Mouse (Mus musculus) embryo, embryonic 10 days (tissue): ENCODE data around the gene Tnfrsf4.

Experiments used
- DNase-seq: peaks from one replicate; pipeline ENCODE4 v3.0.0-alpha.2; 2015; ENCODE audit warnings: low spot score

Gene Tnfrsf4

DNA sequence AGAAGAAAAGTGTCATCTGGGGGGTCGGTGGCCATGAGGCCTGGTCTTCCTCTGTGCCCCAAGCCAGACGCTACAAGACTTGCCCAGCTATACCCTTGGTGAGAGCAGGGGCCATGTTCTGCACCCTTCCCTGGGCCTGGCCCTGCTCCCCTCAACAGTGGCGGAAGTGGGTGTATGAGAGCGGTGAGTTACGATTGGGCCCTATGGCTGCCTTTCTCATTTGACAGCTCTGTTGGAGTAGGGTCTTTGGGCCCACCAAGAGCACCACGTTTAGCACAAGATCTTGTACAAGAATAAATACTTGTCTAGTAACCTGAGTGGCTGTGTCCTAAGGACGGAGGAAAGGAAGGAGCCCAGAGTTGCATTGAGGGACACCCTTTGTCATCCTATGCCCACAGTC lies 14.9 kb downstream of the Tnfrsf4 start:
- DNase-seq: no peak

DNA sequence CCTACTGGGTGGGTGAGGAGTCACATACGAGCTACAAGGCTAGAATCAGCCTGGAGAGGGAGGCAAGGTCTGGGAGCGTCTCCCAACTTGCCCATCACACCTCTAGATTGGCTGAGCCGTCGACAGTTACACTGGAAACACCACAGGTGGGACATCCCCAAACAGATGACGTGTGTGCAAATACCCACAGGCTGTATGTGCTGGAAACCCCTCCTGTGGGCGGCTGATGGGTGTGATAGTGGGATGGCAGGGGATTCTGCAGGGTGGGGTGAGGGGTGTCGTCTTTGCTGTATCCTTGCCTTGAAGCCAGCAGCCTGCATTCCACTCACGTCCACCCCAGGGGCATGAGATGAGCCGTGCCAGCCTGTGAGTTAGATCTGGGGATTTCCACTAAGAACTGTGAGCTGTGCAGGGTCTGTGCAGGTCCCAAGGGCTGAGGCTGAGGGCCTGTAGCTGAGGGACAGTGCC lies 17.0 kb downstream of the Tnfrsf4 start:
- DNase-seq: no peak

DNA sequence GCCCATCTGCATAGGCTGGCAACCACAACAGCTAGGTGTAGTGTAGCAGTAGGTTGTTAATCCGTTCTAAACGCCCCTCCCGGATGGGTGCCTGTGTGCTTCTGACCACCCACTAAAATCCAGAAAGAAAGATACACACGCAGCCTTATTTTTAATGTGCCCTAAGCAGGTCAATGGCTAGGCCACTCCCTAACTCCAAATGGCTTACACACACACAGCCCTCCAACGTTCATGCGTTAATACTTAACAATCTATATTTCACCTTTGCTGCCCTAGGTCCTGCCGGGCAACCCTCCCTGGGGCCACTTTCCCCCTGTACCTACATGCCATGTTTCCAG lies 17.6 kb downstream of the Tnfrsf4 start:
- no peak for DNase-seq

DNA sequence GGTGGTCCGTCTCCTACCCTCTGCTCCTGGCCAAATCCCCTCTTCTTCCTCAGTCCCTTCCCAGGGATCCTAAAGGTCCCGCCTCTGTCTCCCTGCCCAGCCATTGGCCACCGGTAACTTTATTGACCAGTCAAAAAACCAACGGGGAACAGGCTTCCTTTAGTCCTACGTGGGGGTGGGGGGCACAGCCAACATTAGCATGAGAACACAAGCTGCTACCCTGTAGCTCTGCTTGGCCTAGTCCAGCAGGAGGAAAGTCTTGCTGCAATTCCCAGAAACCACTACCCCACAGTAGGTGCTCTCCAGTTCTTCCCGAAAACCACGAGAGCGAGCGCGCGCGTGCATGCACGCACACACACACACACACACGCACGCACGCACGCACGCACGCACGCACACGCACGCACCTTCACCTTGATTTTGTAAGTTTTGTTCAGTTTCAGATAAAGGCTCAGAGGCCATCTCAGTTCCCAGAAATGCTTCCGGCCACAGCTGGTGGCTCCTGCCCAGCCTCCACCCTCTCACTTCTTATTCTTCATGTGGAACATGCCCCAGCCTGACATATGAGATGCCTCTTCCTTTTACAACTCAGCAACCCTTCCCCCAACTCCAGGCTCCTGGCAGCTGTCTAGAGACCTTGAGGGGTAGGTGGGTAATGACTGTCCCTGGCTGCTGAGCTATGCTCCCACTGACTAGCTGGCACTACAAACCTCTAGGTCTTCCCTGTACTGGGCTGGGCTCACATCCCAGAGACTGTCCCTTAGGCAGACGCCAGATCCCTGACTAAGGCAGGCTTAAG lies 18.1 kb downstream of the Tnfrsf4 start:
- DNase-seq: peak; percentile 86

DNA sequence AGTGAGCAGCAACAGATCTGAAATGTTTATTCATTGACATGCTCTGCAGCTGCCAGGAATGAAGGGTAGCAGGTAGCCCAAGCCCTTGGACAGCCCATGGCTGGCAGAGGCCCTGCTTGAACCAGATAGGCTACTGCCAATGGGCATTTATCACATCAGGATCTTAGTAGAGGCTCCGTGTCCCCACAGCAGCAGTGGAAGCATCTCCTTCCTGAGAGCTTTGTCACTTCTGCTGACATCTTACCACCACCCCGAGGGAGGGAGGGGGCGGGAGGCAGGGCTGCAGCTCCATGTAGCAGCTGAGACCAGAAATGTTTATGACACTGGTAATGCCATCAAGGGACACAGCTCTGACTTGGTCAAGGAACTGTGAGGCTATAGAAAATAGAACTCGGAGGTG lies 19.2 kb downstream of the Tnfrsf4 start:
- DNase-seq: no peak

GRCm38 (mm10) chr4:156033476-156034119 lies 20.0 kb downstream of the Tnfrsf4 start:
- DNase-seq: peak; percentile 76

- no peak for DNase-seq
Measured at GRCm38 (mm10) chr4:156034301-156034700, 20.7 kb downstream of the Tnfrsf4 start.

- DNase-seq: no peak
Measured at GRCm38 (mm10) chr4:156034901-156035300, 21.3 kb downstream of the Tnfrsf4 start.

- no peak for DNase-seq
Measured at GRCm38 (mm10) chr4:156044754-156045153, 31.1 kb downstream of the Tnfrsf4 start.

DNA sequence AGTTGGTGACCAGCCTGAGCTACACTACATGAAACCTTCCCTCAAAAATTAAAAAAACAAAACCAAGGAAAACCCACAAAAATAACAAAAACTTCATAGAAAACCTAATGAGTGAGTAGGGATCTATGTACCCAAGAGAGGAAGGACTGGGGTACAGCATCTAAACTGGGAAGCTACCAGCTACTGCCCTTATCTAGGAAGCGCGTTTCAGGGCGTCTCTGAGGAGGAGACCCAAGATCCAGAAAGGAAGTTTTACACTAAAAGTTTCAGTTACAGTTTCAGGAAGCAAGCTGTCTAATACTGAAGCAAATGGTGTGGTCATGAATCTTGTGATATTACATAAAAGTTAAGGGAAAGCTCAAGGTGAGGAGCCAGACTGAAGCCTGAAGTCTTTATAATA lies 36.1 kb downstream of the Tnfrsf4 start:
- DNase-seq: no peak

GRCm38 (mm10) chr4:156050391-156050980 lies 36.8 kb downstream of the Tnfrsf4 start:
- DNase-seq: no peak

DNA sequence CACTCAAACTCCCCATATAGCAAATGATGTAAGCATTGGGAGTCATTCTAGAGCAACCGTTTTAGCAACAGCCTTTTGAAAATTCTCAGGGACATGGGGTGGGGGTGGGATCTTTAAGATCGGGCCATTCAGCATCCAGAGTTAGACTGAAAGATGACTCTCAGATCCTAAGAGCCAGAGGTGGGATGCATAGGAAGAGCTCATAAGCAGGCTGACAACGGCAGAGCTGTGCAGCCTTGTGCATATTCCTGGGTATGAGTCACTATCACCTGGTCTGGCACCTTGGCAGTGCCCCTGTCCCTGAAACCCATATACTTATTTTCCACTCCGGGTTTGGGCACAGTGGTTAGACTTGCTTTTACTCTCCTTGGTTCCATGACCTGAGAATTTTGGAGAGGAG lies 39.5 kb downstream of the Tnfrsf4 start:
- DNase-seq: no peak

GRCm38 (mm10) chr4:156054130-156054529 lies 40.5 kb downstream of the Tnfrsf4 start:
- DNase-seq: no peak

DNA sequence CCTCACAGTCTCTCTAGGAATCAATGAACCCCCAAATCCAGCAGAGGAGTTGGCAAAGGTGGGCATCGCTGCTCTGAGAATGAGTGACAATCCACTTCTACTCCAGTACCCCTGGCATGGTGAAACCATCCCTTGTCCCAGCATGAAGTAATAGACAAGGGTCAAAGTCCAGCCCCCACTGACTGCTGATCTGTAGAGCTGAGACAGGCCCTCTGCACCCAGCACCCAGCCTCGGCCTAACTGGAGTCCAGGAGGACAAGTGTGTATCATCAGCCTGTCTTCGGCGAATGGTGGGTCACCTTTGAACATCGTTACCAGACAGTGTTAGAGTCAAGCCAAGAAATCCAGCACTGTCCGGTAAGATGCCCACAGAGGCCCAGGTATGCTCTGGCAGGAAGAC lies 41.0 kb downstream of the Tnfrsf4 start:
- DNase-seq: no peak

GRCm38 (mm10) chr4:156055173-156055572 lies 41.5 kb downstream of the Tnfrsf4 start:
- DNase-seq: no peak

- DNase-seq: no peak
Measured at GRCm38 (mm10) chr4:156057702-156058101, 44.1 kb downstream of the Tnfrsf4 start.

GRCm38 (mm10) chr4:156058826-156059225 lies 45.2 kb downstream of the Tnfrsf4 start:
- DNase-seq: no peak

DNA sequence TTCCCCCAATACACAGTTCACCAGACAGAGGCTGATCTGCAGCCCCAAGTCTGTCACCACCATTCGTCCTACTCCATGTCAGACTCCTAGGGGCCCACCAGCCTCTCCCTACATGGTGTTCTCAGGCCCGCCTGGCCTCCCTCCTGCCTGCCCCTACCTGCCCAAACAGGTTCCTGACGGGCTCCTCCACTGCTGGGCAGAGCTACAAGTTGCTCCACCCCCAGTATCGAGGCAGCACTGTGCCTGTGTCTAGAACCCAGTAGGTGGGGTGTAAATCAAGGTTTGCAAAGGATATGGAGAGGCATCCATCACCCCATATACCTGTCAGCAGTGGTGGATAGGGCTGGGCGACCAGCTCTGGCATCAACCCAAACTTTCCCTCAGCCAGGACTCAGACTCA lies 45.6 kb downstream of the Tnfrsf4 start, which contains the start of gene Ttll10:
TSS of gene Ttll10 (minus strand) at position 154 of the 400 bp plus-strand sequence.
- peak; percentile 18 for DNase-seq

- peak; percentile 52 for DNase-seq
Measured at GRCm38 (mm10) chr4:156059713-156060112, 46.1 kb downstream of the Tnfrsf4 start.

DNA sequence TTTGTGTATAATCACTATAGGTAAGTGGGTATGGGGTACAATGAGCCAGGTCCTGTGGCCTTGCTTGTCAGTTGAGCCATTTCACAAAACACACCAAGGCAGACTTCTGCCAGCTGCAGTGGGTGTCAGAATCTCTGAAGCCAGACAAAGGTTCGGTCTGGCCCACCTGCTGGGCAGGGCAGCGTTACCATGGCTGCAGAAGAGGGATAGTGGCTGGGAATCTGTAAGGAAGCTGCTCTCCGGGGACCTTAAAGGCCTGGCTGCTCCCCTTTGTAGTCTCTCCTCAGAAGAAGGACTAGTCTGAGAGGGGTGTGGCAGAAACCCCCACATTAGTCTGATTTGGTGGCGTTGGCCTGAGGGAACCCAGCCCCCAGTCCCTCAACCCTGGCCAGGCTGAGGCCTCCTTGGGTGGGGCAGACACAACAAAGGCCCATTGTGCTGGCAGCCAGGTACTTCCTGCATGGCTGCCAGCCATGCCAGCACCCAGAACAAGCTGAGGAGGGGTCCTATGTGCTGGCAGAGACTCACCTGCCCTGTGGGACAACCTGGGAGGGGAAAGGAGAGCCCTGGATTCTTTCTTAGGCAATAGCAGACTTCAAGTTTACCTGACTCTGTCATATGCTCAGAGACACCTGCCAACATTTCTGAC lies 50.3 kb downstream of the Tnfrsf4 start:
- no peak for DNase-seq

DNA sequence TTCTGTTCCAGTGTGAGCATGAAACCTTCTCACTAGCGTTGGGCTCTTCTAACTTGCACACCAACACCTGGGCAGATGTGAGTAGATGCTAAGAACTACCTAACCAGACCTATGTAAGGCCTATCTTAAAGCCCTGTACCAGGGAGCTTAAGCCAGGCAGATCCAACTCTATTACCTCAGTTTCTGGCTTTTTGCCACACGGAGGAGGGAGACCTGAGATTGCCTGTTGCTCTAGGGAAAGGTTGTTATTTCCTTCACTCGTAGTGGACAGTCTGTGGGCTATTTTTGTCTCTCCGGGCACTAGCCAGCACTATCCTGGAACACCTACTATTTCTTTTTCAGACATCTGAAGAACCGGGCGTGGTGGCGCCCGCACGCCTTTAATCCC lies 50.9 kb downstream of the Tnfrsf4 start:
- no peak for DNase-seq

DNA sequence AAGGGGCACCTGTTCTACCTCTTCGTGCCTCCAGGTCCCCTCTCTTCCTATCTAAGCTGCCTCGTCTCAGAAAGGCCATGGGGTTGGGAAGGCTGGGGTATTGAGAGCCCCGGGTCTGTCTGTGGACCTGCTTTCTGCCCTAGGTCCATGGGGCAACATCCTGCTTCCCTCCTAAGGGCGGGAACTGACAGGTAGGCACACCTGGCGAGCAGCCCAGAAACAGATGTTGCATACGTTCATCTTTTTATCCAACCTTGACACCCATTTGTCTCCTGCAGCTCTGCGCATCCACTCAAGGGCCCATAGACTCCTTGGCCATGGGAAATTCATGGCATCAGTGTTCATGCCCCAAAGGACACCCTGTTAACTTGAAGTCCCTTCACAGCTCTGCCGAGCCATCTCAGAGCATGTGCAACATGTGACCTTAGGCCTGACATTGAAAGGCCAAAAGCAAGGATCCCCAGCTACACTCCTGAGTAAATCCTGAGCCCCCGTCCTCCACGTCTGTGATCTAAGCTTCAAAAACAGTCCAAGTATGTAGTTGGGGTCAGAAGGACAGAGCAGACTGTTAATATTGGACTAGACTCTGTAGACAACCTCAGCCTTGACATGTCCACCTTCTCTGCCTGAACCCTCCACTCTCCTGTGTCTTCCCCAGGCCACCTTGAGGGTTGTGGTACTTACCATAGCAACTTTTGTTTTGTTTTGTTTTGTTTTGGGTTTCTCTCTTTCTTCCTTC lies 51.7 kb downstream of the Tnfrsf4 start:
- DNase-seq: no peak
